Mouse (Mus musculus) kidney, postnatal 10 days (tissue): Measurements from ENCODE around the gene Uchl3.

Experiments
- DNase-seq: peaks from one replicate; pipeline ENCODE4 v3.0.0; 2021; ENCODE audit warnings: mixed read lengths

The Uchl3 gene

GRCm38 (mm10) chr14:101668626-101669025 is 14.9 kb downstream of the Uchl3 start:
- no peak for DNase-seq

DNA sequence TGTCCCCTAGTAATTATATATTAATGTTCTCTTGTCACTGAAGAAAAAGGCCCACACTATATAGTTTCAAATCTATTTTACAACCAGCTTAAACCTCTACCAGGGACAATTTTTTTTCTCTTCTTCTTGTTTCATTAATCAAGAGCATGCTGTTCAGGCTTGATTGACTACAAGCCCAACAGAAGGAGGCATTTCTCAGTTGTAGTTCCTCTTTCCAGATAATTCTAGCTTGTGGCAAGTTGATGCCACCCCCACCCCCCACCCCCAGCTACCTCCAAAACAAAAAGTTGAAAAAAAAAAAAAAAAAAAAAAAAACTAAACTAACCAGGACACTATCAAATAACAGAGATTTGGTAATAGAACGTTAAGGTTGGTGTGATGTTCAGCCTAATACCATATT is 18.5 kb downstream of the Uchl3 start:
- no peak for DNase-seq

GRCm38 (mm10) chr14:101687696-101688095 is 33.9 kb downstream of the Uchl3 start:
- no peak for DNase-seq

DNA sequence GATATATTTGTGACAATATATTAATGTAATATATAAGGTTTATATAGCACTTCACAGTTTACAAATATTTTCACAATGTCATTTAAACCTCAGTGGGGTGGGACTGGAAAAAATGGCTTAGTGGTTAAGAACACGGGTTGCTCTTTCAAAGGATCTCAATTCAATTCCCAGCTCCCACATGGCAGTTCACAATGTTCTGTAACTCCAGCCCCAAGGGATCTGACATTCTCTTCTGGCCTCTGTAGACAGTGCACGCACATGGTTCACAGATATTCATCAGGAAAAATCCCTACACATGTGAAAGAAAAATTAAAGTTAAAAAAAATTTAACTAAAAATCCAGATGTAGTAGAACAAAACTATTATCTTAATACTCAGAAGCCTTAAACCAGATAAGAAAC is 34.6 kb downstream of the Uchl3 start:
- no peak for DNase-seq

- no peak for DNase-seq
Measured at GRCm38 (mm10) chr14:101704479-101704878, 50.7 kb downstream of the Uchl3 start.

GRCm38 (mm10) chr14:101707088-101707487 is 53.3 kb downstream of the Uchl3 start:
- no peak for DNase-seq

DNA sequence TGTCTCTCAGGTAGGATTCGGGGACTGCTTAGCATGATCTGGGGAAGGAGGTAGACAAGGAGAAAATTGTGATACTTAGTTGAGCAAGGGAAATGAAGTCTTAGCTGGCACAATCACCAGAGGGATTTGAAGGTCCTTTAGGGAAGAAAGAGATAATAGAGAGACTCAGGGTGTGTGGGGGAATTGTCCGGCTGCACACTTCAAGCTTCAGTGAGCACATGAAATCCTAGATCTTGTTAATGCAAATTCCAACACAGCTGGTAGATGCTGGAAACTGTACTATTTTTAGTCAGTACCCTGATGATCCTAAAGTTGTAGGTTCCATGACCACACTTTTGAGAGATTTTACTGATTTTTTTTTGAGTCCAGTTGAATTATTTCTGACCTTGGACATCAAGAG is 60.6 kb downstream of the Uchl3 start:
- no peak for DNase-seq

DNA sequence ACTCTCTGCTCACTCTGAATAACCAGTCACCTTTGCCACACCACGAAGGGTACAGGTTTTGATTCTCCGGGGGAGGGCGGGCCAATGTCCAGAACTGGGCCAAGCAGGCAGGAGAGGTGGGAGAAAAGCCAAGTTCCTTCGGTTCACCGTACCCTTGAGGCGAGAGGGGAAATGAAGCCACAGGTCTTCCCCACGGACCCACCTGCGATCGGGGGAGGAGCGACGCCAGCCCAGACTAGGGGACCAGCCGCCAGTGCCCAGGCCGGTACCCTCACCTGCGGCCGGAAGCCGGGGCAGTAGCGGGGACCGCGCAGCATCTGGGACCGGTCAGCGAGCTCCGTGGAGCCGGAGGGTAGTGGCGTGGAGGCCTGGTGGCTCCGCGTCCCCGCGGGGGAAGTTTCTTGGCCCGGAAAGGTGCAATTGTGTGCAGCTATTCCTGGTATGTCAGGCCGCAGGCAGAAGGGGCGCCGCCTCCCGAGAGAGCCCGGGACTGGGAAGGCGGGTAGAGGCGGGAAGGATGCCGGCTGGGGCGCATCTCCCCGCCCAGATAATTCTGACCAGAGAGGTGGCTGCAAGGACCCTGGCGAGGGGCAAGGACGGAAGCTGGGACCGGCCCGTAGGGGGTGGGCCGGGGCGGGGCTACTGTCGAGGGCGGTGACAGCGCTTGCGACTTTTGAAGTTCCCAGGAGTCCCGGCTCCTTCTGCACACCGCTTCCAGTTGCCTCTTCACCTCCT is 75.6 kb downstream of the Uchl3 start, which contains the start of the genes Gm9922 and Lmo7:
TSS of gene Gm9922 (minus strand) at position 578 of the 735 bp plus-strand sequence.
TSS of gene Lmo7 (plus strand) at position 721 of the 735 bp plus-strand sequence.
- DNase-seq: peak; percentile 92

DNA sequence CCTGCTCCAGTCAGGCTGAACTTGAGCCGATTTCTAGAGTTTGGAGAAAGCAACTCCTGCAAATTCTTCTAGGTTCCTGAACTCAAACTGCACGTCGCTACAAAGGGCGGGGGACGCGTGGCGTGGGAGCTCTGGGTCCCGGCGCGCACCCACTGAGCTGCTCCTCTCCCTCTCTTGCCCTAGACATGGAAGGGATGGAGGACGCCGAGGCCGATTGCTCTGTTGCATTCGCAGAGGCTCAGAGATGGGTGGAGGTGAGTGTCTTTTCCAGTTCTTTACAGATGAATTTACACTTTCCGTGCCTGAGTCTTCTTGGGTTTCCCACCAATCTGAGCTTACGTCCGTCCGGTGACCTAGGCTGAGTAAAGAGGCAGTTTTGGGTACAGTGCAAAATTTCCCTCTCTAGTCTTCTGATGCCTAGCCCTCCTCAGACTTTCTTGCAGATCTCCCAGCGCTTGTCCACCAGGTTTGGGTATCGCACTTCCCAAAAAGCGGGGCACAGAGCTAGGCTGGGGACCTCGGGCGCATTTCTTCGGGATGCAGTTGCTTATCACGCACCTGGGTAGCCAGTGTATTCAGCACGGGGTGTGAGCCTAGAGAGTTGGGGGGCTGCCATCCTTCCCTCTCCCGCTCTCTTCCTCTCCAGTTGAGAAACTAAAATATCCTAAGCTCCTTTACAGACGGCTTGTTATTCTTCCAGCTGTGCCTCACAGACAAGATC is 76.4 kb downstream of the Uchl3 start:
- no peak for DNase-seq

DNA sequence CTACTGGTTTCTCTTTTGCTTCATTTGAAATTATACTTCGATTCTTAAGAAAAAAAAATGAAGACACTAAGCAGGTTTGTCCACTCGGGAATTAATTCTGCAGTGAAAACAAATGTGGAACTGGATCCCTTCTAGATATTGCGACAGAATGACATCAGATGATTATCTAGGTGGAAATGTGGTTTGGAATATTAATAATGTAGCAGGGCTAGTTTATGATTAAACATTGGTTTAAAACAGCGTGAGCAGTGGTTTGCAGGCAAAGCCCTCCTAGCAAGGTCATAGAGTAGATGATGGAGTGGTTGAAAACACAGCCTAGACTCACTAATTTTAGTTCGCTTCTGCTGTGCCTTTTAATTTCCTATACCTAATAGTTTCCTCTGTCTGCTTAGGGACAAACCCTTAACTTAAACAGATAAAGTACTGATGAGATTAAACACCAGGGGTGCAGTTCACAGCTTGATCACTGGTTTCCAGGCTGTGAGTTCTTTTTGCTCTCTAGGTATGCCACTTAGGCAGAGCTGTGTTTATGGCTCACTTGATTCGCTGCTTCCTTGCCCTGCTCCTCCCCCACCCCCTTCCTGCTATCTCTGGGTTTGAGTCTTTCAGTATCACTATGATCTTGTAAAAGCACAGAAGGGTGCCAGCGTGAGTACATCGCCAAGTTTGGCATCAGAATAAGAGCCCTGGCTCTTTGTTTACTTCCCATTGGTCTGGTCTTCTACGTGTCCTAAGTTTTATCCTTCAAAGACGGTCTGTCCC is 80.0 kb downstream of the Uchl3 start:
- no peak for DNase-seq

DNA sequence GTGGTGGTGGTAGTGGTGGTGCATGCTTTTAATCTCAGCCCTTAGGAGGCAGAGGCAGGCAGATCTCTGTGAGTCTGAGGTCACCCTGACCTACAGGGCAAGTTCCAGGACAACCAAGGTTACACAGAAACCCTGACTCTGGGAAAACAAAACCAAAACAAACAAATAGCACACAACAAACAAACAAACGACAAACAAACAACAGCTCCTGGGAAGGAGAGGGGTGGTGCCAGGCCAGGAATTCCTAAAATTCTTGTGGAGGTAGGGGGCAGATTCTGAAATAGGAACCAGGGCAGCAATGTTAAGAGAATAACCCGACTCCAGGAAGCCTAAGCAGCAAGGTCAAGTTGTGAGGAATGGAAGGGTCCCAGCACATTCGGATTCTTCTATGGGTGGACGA is 83.7 kb downstream of the Uchl3 start:
- DNase-seq: no peak
